In the genomic region with DNA sequence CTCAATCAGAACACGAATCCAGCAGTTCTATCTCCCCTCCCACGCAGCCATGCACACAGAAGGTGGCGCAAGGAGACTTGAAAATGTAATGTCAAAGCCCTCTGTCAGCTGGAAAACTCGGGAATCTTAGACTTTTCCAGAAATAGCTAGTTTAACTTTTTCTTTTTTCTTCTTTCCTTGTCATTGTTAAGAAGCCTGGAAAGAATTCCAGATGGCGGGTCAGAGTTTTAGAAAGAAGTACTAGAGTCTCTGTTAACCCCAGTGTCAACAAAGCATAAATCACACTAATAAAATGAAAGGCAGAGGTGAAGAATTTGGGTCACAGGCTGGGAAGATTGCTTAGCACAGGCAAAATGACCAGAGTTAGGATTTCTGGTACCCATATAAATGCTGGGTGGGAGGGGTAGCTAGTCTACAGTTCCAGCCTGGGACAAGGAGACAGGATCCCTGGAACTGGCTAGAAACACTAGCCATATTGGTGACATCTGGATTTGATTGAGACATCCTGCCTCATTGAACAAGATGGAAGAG, we compare ENCODE assay signal across 16 mouse cellular contexts.
A peak's percentile ranks its signal among the peaks of the same experiment; 100 is the strongest.
DNase-seq lines count a peak whose midpoint lies in the region; ATAC-seq and TF ChIP-seq lines count a peak whose summit lies in the region.
"Had no signal": no experiment of that assay in that cellular context is flagged by ENCODE, and none has a peak within 500 bp of the region (broad histone marks: within the 10 kb centered on the region; RNA-seq: fewer than 3 reads in every experiment).

No protein-coding gene starts in this region.

- 45% methylated on average over 5 of the region's 5 CpGs for WGBS in heart, adult 2 months
- WGBS in embryonic facial prominence, embryonic 13.5 days, result 33% methylated on average over 5 of the region's 5 CpGs
- WGBS in limb, embryonic 10.5 days, result 27% methylated on average over 5 of the region's 5 CpGs

- intact Hi-C loops in heart, adult 2 months (cut with DNase I), result no loop called here

- no peaks in the 10 kb centered on the region for H3K79me2 ChIP-seq in heart, adult 2 months (replicated peaks; ENCODE audit: control insufficient read depth, insufficient read depth, low read length)

- H3K27ac ChIP-seq in heart, adult 2 months, result no peak overlapping the region
- peak overlapping the region; percentile 72; the same call in 1 of the 2 replicates for H3K27ac ChIP-seq in embryonic facial prominence, embryonic 13.5 days
- no peak overlapping the region for H3K27ac ChIP-seq in limb, embryonic 10.5 days
- H3K27ac ChIP-seq: forebrain, embryonic 15.5 days; heart, embryonic 13.5 days; hindbrain, embryonic 14.5 days had no signal

- H3K4me2 ChIP-seq in embryonic facial prominence, embryonic 13.5 days, result peak overlapping the region; percentile 22
- H3K4me2 ChIP-seq: forebrain, embryonic 15.5 days; heart, embryonic 13.5 days; hindbrain, embryonic 14.5 days had no signal

- no peak overlapping the region for H3K4me3 ChIP-seq in heart, adult 2 months
- no peak overlapping the region for H3K4me3 ChIP-seq in embryonic facial prominence, embryonic 13.5 days
- no peak overlapping the region for H3K4me3 ChIP-seq in limb, embryonic 10.5 days
- H3K4me3 ChIP-seq: forebrain, embryonic 15.5 days; heart, embryonic 13.5 days had no signal

- no peak for TF ChIP-seq POLR2A in heart, adult 2 months (IDR thresholded peaks at IDR 0.05; ENCODE audit: insufficient read depth, low read depth, low read length)

- peak; percentile 38 for TF ChIP-seq CTCF in heart, adult 2 months (IDR thresholded peaks at IDR 0.05)

- no peaks in the 10 kb centered on the region for H3K4me1 ChIP-seq in heart, adult 2 months (ENCODE audit: control insufficient read depth, insufficient read depth, low read length)
- H3K4me1 ChIP-seq in embryonic facial prominence, embryonic 13.5 days, result peaks cover 16% of the 10 kb centered on the region
- H3K4me1 ChIP-seq in limb, embryonic 10.5 days, result peaks cover 22% of the 10 kb centered on the region

- ATAC-seq in embryonic facial prominence, embryonic 13.5 days (ENCODE audit: insufficient number of reproducible peaks, insufficient read depth, low FRiP score, low TSS enrichment, low read depth), result no peak
- ATAC-seq: forebrain, embryonic 15.5 days had no signal

- H3K9ac ChIP-seq in heart, adult 2 months (ENCODE audit: low read depth, low read length), result no peak overlapping the region
- no peak overlapping the region for H3K9ac ChIP-seq in embryonic facial prominence, embryonic 13.5 days
- H3K9ac ChIP-seq: forebrain, embryonic 15.5 days; heart, embryonic 13.5 days; hindbrain, embryonic 14.5 days had no signal

- no peak for TF ChIP-seq EP300 in heart, adult 2 months (IDR thresholded peaks at IDR 0.05; ENCODE audit: insufficient read depth, low read depth, low read length)

- no peaks in the 10 kb centered on the region for H3K36me3 ChIP-seq in heart, adult 2 months (ENCODE audit: control insufficient read depth, insufficient read depth, low read length)
- H3K36me3 ChIP-seq in embryonic facial prominence, embryonic 13.5 days, result no peaks in the 10 kb centered on the region
- H3K36me3 ChIP-seq in limb, embryonic 10.5 days, result no peaks in the 10 kb centered on the region
- H3K36me3 ChIP-seq: forebrain, embryonic 15.5 days; heart, embryonic 13.5 days had no signal

- DNase-seq in heart, adult 2 months, result no peak
- no peak for DNase-seq in heart, adult 8-10 months (ENCODE audit: low spot score)
- peak; percentile 75 for DNase-seq in NIH3T3 (ENCODE audit: low read depth)
- DNase-seq in limb, embryonic 10.5 days (ENCODE audit: low spot score), result peak; percentile 41
- DNase-seq in retina, postnatal 1 day, result no peak
- DNase-seq in natural killer cell, adult 2 months (ENCODE audit: low spot score in 2 of 2), result no peak
- DNase-seq in urinary bladder, postnatal 25 days (ENCODE audit: low spot score), result no peak
- DNase-seq: adrenal gland, postnatal 36 days; cerebellum, adult 18-20 months; liver; right cerebral cortex, adult 18-20 months; thymus, postnatal 14 days had no signal

- no peaks in the 10 kb centered on the region for H3K9me3 ChIP-seq in embryonic facial prominence, embryonic 13.5 days
- no peaks in the 10 kb centered on the region for H3K9me3 ChIP-seq in limb, embryonic 10.5 days (replicated peaks)
- H3K9me3 ChIP-seq: forebrain, embryonic 15.5 days; heart, embryonic 13.5 days had no signal

- H3K27me3 ChIP-seq in heart, adult 2 months (ENCODE audit: control insufficient read depth, insufficient read depth, low read length), result no peaks in the 10 kb centered on the region
- no peaks in the 10 kb centered on the region for H3K27me3 ChIP-seq in embryonic facial prominence, embryonic 13.5 days
- H3K27me3 ChIP-seq in limb, embryonic 10.5 days (ENCODE audit: low read depth, poor library complexity, severe bottlenecking), result no peaks in the 10 kb centered on the region
- H3K27me3 ChIP-seq: forebrain, embryonic 15.5 days; heart, embryonic 13.5 days had no signal

Comparison
In these comparisons a context has a peak if more than half of its experiments do, and no peak if none do; other contexts are left out.
1. DNase-seq: peak in NIH3T3 (single experiment) and limb, embryonic 10.5 days (single experiment); none in heart, adult 2 months (0 of 2), heart, adult 8-10 months (single experiment), retina, postnatal 1 day (single experiment), natural killer cell, adult 2 months (0 of 2) and urinary bladder, postnatal 25 days (single experiment).